Mouse (Mus musculus) intestine, embryonic 15.5 days (tissue): ENCODE data around the gene Pbx2. TPM values are rescaled to one million over a fixed set of nuclear protein-coding genes. Genes with fewer than 3 reads are reported as not detected.

Experiments used
- ATAC-seq: fragments of 200-750 bp; cut with Nextera tagmentation; 2 replicates; pipeline ENCODE4 v1.8.0; 2017; ENCODE audit warnings: moderate TSS enrichment, moderate library complexity
- H3K27ac ChIP-seq: fragments of 300-500 bp; sonication (generic); 2 replicates; pipeline ENCODE4 v1.5.1; 2015; ENCODE audit warnings: mild to moderate bottlenecking, inconsistent platforms
- H3K27me3 ChIP-seq: fragments of 300-500 bp; sonication (generic); replicated peaks from 2 replicates; pipeline ENCODE4 v1.6.1; 2015; ENCODE audit warnings: inconsistent platforms
- H3K36me3 ChIP-seq: fragments of 300-500 bp; sonication (generic); 2 replicates; pipeline ENCODE4 v1.6.1; 2015; ENCODE audit warnings: inconsistent platforms
- H3K4me1 ChIP-seq: fragments of 300-500 bp; sonication (generic); replicated peaks from 2 replicates; pipeline ENCODE4 v1.6.1; 2015; ENCODE audit warnings: inconsistent platforms
- H3K4me2 ChIP-seq: fragments of 300-500 bp; sonication (generic); replicated peaks from 2 replicates; pipeline ENCODE4 v1.6.1; 2015; ENCODE audit warnings: mild to moderate bottlenecking, inconsistent platforms
- H3K4me3 ChIP-seq: fragments of 300-500 bp; sonication (generic); replicated peaks from 2 replicates; pipeline ENCODE4 v1.5.1; 2015; ENCODE audit warnings: inconsistent platforms
- H3K9ac ChIP-seq: fragments of 300-500 bp; sonication (generic); 2 replicates; pipeline ENCODE4 v1.6.1; 2015; ENCODE audit warnings: inconsistent platforms
- H3K9me3 ChIP-seq: fragments of 300-500 bp; sonication (generic); 2 replicates; pipeline ENCODE4 v1.6.1; 2016; ENCODE audit warnings: inconsistent platforms
- WGBS: fragments of 180-500 bp; shearing (Covaris S2); methylation state at CpG from one replicate; pipeline ENCODE4 v1.1.7; 2015; 5-methylcytosine and 5-hydroxymethylcytosine counted together
- polyA plus RNA-seq: library from polyadenylated mRNA; unstranded; fragments of >200 nt; fragmentation: Nextera tagmentation; extraction: Ambion mirVana; gene quantifications from 2 replicates; pipeline ENCODE4 v1.2.1, GENCODE M21; 2015

Pbx2 gene
- polyA plus RNA-seq, 1 experiment from 2014 or later: 8.8 TPM

GRCm38 (mm10) chr17:34592581-34593549, 1.8 kb downstream of the Pbx2 start:
- Histone ChIP-seq H3K27ac (peak overlapping the region; percentile 97), H3K27me3 (no peaks in the 10 kb centered on the region), H3K9ac (peak overlapping the region; percentile 95), H3K9me3 (no peaks in the 10 kb centered on the region), H3K36me3 (peaks cover 12% of the 10 kb centered on the region), H3K4me2 (peak overlapping the region; percentile 82), H3K4me3 (peak overlapping the region; percentile 88), H3K4me1 (peaks cover 69% of the 10 kb centered on the region)
- peak; percentile 7 for ATAC-seq
- 1% methylated on average over 29 of the region's 32 CpGs for WGBS

- peak overlapping the region; percentile 95 for H3K9ac ChIP-seq
- WGBS: 40% methylated on average over 34 of the region's 34 CpGs
- H3K27ac ChIP-seq: peak overlapping the region; percentile 97
Measured at GRCm38 (mm10) chr17:34593752-34594525, 2.9 kb downstream of the Pbx2 start.

GRCm38 (mm10) chr17:34596098-34596497, 5.0 kb downstream of the Pbx2 start:
- H3K36me3 ChIP-seq: peaks cover 23% of the 10 kb centered on the region
- no peak overlapping the region for H3K27ac ChIP-seq
- no peaks in the 10 kb centered on the region for H3K27me3 ChIP-seq
- no peaks in the 10 kb centered on the region for H3K9me3 ChIP-seq
- peaks cover 54% of the 10 kb centered on the region for H3K4me1 ChIP-seq
- H3K9ac ChIP-seq: no peak overlapping the region
- no peak overlapping the region for H3K4me3 ChIP-seq
- no peak overlapping the region for H3K4me2 ChIP-seq
- ATAC-seq: no peak
- WGBS: 51% methylated on average over 8 of the region's 8 CpGs

More at GRCm38 (mm10) chr17:34593752-34594525, 2.9 kb downstream of the Pbx2 start:
- no peaks in the 10 kb centered on the region for H3K27me3 ChIP-seq
- peaks cover 67% of the 10 kb centered on the region for H3K4me1 ChIP-seq
- peak overlapping the region; percentile 88 for H3K4me3 ChIP-seq
- H3K9me3 ChIP-seq: no peaks in the 10 kb centered on the region
- ATAC-seq: no peak
- peak overlapping the region; percentile 82 for H3K4me2 ChIP-seq
- peaks cover 12% of the 10 kb centered on the region for H3K36me3 ChIP-seq

- H3K4me3 ChIP-seq: no peak within 1 kb of the TSS
- H3K9ac ChIP-seq: peak within 1 kb of the TSS; percentile 28; the same call in 1 of the 2 replicates
- 20% methylated on average over 6 of the region's 6 CpGs for WGBS
- no peaks in the 10 kb centered on the region for H3K9me3 ChIP-seq
- H3K4me2 ChIP-seq: peak within 1 kb of the TSS; percentile 29
- H3K27me3 ChIP-seq: no peaks in the 10 kb centered on the region
- H3K4me1 ChIP-seq: peaks cover 55% of the 10 kb centered on the region
- ATAC-seq: no peak
- peaks cover 28% of the 10 kb centered on the region for H3K36me3 ChIP-seq
- H3K27ac ChIP-seq: peak within 1 kb of the TSS; percentile 40; the same call in 1 of the 2 replicates
Measured at GRCm38 (mm10) chr17:34597566-34598095, 6.6 kb downstream of the Pbx2 start, which contains the start of gene Ager. Ager (plus strand) TSS chr17:34597862.

GRCm38 (mm10) chr17:34599891-34600290, 8.8 kb downstream of the Pbx2 start:
- H3K4me1 ChIP-seq: peaks cover 45% of the 10 kb centered on the region
- peaks cover 26% of the 10 kb centered on the region for H3K36me3 ChIP-seq
- H3K9ac ChIP-seq: no peak overlapping the region
- H3K27me3 ChIP-seq: no peaks in the 10 kb centered on the region
- no peaks in the 10 kb centered on the region for H3K9me3 ChIP-seq
- 78% methylated on average over 9 of the region's 9 CpGs for WGBS
- no peak for ATAC-seq
- H3K4me3 ChIP-seq: no peak overlapping the region
- H3K27ac ChIP-seq: no peak overlapping the region
- H3K4me2 ChIP-seq: no peak overlapping the region

GRCm38 (mm10) chr17:34601796-34602195, 10.7 kb downstream of the Pbx2 start:
- Histone ChIP-seq H3K4me3 (no peak overlapping the region), H3K9ac (no peak overlapping the region), H3K9me3 (no peaks in the 10 kb centered on the region), H3K4me1 (peaks cover 42% of the 10 kb centered on the region), H3K27ac (no peak overlapping the region), H3K27me3 (no peaks in the 10 kb centered on the region), H3K4me2 (peak overlapping the region; percentile 80), H3K36me3 (peaks cover 16% of the 10 kb centered on the region)
- WGBS: 84% methylated on average over 12 of the region's 12 CpGs
- no peak for ATAC-seq

- peak; percentile 95 for ATAC-seq
- H3K4me3 ChIP-seq: peak within 1 kb of the TSS; percentile 88
- peak within 1 kb of the TSS; percentile 74 for H3K9ac ChIP-seq
- H3K9me3 ChIP-seq: no peaks in the 10 kb centered on the region
- H3K4me1 ChIP-seq: peaks cover 43% of the 10 kb centered on the region
- H3K27ac ChIP-seq: peak within 1 kb of the TSS; percentile 91
- under 1% methylated on average over 30 of the region's 30 CpGs for WGBS
- H3K27me3 ChIP-seq: no peaks in the 10 kb centered on the region
- H3K4me2 ChIP-seq: peak within 1 kb of the TSS; percentile 91
- peaks cover 16% of the 10 kb centered on the region for H3K36me3 ChIP-seq
Measured at GRCm38 (mm10) chr17:34603375-34604060, 12.5 kb downstream of the Pbx2 start, which contains the start of gene Rnf5. Rnf5 (minus strand) TSS chr17:34603690.

GRCm38 (mm10) chr17:34604061-34604508, 13.0 kb downstream of the Pbx2 start, which contains the start of gene Agpat1:
Agpat1 (plus strand) TSS chr17:34604262.
- peaks cover 45% of the 10 kb centered on the region for H3K4me1 ChIP-seq
- ATAC-seq: peak; percentile 89

GRCm38 (mm10) chr17:34604511-34605237, 13.6 kb downstream of the Pbx2 start:
- no peak; the same call in 1 of the 2 replicates for ATAC-seq
- Histone ChIP-seq H3K9ac (peak overlapping the region; percentile 95), H3K27ac (peak overlapping the region; percentile 91), H3K4me1 (peaks cover 42% of the 10 kb centered on the region), H3K4me2 (peak overlapping the region; percentile 91), H3K4me3 (peak overlapping the region; percentile 88), H3K36me3 (peaks cover 16% of the 10 kb centered on the region), H3K9me3 (no peaks in the 10 kb centered on the region), H3K27me3 (no peaks in the 10 kb centered on the region)
- WGBS: 13% methylated on average over 24 of the region's 24 CpGs

More at GRCm38 (mm10) chr17:34604061-34604508, 13.0 kb downstream of the Pbx2 start, which contains the start of gene Agpat1:
- H3K27ac ChIP-seq: peak within 1 kb of the TSS; percentile 91
- H3K9me3 ChIP-seq: no peaks in the 10 kb centered on the region
- peak within 1 kb of the TSS; percentile 95 for H3K9ac ChIP-seq
- H3K4me2 ChIP-seq: peak within 1 kb of the TSS; percentile 91
- H3K36me3 ChIP-seq: peaks cover 16% of the 10 kb centered on the region
- H3K4me3 ChIP-seq: peak within 1 kb of the TSS; percentile 88
- no peaks in the 10 kb centered on the region for H3K27me3 ChIP-seq
- under 1% methylated on average over 35 of the region's 35 CpGs for WGBS

GRCm38 (mm10) chr17:34605609-34606008, 14.5 kb downstream of the Pbx2 start:
- Histone ChIP-seq H3K4me3 (peak overlapping the region; percentile 88), H3K27ac (peak overlapping the region; percentile 91), H3K4me2 (peak overlapping the region; percentile 91), H3K9ac (peak overlapping the region; percentile 95), H3K27me3 (no peaks in the 10 kb centered on the region), H3K4me1 (peaks cover 39% of the 10 kb centered on the region), H3K9me3 (no peaks in the 10 kb centered on the region), H3K36me3 (peaks cover 11% of the 10 kb centered on the region)
- ATAC-seq: peak; percentile 60
- under 1% methylated on average over 27 of the region's 30 CpGs for WGBS
